Mouse (Mus musculus) regulatory T cell (primary cell): Measurements from ENCODE around the gene Stam.

Experiments
- in situ Hi-C: fragments of 300-600 bp; cut with MboI, MseI; formaldehyde crosslinking; loops from one replicate; pipeline ENCODE4 v1.15.1; 2025; ENCODE audit warnings: high pct_unique_total_duplicates

The Stam gene

DNA sequence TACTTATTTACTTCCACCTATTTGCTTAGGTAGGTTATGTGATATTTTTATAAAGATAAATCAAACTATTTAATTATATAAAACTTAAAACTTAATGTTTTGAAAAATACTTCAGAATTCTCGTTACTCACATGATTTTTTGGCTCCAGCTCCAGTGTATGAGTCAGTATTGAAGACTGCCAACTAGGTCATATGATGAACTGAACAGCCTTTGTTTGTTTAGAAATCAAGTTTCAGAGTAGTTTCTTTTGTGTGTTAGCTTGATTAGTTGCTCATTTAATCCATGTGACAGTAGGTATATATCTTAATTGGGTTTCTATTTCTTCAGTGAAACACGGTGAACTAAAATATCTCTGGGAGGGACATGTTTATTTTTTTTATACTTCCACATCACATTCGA is 33.8 kb downstream of the Stam start:
- in situ Hi-C loops = loop anchor here (10.0 kb wide), 1 partner anchor 877 kb away; no protein-coding TSS in a partner anchor

DNA sequence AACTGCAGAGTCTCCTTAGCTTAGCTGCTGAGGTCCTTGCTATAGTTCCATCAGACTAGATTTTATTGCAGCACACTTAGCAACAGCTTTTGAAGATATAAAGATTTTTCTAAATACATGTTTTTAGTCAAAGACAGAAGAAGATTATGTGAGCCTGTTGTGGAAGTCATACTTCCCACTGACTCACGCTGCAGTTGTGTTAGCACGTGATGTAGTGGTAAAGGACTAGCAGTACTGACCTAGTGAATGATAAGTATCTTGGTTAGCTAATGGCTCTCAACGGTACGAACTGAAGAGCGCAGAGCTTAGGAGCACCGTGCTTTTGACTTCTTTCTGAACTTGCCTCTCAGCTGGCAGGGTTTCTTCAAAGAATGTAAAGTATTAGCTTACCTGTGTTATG is 52.5 kb downstream of the Stam start:
- in situ Hi-C loops = no loop called here

DNA sequence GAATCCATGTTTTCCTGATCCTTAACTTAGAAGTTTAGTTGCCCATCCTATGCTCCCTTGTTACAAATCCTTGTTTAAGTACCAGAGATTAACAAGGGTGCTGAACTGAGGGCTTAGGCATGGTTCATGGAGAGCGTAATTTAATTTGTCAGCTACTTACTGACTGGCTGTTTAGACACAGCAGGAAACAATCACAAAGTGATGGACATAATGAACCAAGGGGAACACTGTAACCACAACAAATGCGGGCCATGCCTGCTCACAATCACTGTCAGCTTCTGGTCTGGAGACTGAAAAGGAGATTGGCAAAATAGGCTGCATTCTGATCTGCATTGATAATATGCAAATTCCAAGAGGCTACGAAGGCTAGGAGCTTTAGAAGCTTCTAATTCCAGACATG is 53.7 kb downstream of the Stam start:
- in situ Hi-C loops = no loop called here

DNA sequence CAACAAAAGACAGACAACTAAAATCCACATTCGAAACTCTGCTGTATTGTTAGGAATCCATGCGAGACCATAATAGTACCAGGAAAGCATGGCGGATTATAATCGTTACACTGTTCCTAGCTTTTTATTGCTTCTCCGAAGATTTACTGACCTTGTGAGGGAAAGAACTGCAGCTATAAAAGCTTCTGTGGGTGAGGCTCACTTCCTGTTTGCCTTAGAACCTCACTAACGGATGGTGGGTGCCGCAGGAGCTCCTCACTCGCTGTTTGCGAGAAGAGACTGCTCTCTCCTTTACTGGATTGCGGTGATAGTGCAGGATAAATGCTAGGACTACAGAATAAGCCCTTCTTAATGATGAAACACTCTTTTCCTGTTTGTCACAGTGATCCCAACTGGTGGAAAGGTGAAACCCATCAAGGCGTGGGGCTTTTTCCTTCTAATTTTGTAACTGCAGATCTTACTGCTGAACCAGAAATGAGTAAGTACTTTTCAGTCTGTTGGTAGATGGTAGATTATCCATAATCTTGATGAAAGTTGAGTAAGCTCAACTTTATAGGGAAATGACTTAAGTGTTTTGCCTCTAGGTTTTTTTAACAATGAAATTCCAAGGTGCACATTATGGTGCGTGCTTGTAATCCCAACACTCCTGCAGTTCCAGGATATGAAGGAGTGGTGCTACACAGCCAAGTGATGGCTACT is 56.9 kb downstream of the Stam start:
- in situ Hi-C loops = loop anchor here (10.0 kb wide), 1 partner anchor 86 kb away; no protein-coding TSS in a partner anchor

DNA sequence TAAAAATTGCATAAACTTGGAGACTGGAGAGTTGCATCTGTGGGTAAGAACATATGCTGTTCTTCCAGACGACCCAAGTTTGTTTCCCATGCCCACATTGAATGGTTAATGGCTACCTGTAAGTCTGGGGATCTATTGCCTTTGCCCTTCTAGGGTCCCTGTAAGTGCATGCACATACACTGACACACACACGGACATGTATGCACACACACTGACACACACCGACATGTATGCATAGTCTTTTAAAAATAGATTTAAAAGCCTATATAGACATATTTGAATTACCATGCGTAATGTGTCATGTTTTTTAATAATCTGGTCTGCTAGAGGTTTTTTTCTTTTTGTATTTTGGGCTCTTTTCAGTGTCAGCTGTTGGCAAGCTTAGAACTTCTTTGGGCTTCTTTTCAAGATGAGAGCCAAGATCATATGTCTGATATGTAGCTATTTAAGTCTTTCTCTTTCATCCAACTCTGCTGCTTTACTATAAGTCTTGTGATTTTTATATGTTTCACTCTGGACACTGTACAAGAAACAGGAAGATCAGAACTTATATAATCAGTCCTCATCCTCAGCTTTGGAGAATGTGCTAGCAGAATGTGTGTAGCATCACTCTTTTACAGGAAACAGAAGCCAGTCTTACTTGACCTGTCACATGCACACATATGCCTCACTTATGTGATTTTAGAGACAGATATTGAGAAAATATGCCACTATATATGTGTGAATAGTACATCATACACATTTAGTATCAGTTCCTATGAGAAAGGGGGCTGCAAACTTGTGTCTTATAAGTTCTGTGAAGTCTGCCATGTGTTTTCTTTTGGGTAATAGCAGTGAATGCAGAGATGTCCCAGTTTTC is 58.8 kb downstream of the Stam start:
- in situ Hi-C loops = loop anchor here (10.0 kb wide), 1 partner anchor 88 kb away; no protein-coding TSS in a partner anchor

DNA sequence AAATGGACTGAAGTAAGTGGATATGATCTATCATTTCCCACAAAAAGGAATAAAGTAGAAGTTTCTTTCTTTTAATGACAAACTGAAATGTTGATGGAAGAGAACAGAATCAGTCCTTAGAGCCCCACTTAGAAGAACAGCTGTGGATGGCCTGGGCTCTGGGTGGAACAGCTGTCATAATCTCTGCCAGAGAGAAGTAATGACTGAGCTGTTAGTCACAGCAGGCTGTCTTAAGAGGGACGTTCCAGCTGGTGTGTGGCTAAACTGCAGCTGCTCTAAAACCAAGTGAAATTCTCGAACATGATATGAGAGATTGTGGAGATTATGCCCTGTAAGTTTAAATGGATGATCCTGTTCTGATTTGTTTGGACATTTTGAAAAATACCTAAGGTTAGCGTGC is 63.0 kb downstream of the Stam start:
- in situ Hi-C loops = loop anchor here (10.0 kb wide), 1 partner anchor 92 kb away; no protein-coding TSS in a partner anchor

DNA sequence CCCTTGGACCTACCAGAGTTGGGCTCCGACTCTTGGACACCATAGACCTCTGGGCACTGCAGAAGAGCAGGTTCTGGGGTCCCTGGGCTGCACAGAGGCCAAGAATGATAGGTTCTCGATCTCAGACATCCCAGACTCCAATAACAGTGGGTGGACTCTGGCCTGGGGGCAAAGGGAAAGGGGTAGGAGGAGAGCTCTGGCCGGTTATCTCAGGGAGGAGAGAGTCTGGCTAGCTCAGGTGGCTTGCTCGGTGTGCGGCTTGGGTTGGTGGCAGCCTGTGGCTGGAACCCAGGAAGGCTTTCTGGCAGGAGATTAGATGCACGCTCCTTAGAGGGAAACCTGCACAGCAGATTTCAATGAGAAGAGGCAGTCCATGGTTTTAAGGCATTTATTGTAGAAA is 65.7 kb downstream of the Stam start:
- in situ Hi-C loops = loop anchor here (10.0 kb wide), 1 partner anchor 95 kb away; no protein-coding TSS in a partner anchor

DNA sequence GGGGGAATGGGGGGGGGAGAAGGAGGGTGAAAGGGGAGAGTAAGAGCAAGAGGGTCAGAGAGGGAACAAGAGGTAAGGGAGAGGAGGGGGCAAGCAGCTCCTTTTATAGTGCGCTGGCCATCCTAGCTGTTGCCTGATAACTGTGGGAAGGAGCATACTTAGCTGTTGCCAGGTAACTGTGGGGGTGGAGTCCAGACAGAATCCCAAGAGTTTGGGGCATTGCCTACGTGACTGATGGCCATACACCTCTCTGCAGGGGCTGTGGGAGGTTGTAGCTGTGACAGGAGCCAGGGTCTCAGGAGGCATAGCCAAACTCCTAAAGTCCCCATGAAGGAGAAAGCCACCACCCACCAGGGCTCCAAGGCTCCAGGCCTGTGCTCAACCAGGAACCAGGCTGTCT is 66.1 kb downstream of the Stam start:
- in situ Hi-C loops = no loop called here

DNA sequence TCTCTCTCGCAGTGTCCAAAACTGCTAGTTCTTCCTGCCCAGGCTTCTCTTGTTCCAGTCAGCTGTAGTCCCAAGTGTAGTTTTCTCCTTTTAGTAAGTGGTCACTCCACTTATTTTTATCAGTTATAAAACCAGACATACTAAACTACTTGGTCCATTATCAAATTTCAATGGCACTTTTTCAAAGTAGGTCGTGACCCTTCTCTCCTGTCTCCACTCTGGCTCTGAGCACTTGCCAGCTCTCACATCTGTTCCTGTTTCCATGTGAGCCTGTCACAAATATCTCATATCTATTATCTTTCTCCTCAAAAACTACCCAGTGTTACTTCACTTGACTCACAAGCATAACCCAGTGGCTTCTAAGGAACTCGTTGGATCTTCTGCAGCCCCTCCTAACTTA is 71.4 kb downstream of the Stam start:
- in situ Hi-C loops = no loop called here

DNA sequence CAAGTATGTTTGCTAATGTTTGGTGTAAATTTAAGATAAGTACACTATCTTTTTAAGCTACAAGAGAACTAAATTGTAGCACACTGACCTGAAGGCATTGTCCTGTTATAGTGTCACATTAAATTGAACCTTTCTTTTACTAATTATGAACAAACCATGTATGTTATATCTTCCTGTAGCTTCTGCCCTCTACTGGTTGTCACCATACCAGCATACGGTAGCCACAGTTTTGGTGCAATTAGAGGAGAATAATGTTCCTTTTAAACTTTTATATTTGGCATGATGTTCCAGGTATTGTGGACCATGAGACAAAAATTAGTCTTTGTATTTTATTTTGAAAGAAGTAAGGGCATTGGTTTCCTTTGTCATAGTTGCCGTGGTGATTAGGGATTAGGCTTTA is 73.0 kb downstream of the Stam start:
- in situ Hi-C loops = no loop called here

DNA sequence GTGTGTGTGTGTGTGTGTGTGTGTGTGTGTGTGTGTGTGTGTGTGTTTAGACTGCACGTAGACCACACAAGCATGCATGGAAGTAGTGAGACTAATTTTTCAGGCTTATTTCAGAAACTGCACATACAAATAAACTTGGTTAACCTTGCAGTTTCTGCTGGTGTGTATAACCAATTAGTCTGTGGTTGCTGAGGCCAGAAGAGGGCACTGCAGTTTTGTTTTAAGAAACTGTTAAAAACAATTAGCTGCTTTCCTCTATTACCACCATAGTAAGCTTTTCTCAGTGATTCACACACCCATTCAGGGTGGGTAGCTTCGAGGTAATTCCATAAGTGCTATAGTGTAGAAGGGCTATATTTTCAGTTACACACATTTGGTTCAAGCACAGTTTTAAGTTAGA is 76.9 kb downstream of the Stam start:
- in situ Hi-C loops = no loop called here

DNA sequence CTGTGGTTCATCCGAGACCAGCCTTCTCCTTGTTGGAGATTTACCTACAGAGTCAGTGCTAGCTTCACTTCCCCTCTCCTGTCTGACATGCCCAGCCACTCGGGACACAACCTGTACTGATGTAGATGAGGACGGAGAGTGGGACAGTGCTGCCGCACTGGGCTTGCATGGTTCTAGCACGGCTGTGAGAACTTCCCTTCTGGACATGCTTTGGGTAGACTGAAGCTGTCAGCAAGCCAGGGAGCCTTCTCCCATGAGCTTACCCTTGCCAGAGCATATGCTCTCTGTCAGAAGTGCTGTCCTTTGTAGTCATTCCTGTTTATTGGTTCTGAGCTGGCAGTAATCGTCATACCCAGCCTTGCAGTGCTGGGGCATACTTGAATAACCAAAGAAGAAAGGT is 78.0 kb downstream of the Stam start:
- in situ Hi-C loops = no loop called here

DNA sequence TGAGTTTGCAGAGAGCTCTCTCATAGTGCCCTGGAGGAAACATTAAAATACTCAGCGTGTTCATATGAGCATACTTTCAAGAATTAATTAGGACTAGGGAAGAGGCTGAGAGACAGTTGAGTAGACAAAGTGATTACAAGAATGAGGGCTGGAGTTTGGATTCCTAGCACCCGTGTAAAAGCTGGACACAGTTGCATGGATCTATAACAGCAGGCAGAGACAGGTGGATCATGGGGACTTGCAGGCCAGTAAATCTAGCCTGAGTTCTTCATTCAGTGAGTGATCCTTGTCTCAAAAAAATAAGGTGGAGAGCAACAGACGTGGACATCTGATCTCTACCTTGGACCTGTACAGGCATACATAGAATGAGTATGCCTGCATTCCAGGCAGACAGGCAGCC is 85.1 kb downstream of the Stam start:
- in situ Hi-C loops = no loop called here

DNA sequence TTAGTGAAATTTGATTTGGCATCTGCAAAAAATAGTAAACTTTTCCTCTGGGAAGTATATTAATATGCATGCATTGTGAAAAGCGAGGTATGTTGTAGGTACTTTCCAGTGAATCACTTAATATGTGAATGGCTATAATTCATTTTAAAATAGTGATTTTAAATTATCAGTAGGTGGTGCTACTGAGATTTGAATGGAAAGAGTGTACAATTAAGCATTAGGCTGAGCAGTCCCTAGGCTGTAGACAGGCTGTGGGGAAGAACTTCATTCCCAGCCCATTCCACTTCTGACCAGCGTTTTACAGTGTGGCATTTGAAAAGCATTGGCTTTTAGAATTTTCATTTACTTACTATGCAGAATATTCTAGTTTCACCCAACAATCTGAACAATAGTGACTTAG is 85.9 kb downstream of the Stam start:
- in situ Hi-C loops = no loop called here

DNA sequence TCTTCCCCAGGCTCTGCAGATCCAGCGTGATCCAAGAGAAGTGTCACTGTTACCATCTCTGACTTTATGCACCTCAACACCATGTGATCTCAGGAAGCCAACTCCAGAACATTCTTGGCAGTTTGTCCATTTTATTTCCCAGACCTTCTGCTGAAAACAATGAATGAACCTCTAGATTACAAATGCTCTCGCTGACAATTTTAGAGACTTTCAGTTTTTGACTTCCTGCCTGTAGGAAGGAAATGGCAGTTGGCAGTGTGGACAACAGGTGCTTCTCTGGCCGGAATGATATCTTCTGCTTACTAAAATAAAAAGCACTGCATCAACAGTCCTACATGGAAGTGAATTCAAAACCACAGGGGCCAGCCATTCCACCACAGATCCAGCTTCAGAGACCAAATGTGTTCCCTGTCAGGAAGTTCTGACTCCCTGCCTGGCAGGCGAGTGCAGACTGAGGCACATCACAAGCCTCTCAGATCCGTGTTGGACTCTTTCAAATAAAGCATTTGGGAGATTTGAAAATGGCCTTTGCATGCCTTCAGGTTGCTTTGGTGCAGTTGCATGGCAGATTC is 90.6 kb downstream of the Stam start:
- in situ Hi-C loops = no loop called here

DNA sequence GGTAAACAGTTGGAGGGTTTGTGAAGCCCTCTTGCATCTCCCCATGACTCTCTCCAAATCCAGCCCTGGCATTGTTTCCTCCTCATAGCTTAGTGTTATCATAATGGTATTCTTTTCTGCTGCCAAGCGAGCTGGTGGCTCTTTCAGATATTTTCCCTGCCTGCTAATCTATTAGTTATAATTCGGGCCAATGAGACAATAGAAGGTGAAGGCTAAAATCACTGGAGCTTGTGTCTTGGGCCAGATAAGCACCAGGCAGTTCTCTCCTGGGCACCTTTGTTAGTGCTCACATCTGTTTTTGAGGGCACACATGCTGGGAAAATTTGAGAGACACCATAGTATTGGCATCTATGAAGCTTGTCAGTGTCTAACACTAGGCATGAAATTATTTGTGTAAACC is 91.2 kb downstream of the Stam start:
- in situ Hi-C loops = no loop called here

DNA sequence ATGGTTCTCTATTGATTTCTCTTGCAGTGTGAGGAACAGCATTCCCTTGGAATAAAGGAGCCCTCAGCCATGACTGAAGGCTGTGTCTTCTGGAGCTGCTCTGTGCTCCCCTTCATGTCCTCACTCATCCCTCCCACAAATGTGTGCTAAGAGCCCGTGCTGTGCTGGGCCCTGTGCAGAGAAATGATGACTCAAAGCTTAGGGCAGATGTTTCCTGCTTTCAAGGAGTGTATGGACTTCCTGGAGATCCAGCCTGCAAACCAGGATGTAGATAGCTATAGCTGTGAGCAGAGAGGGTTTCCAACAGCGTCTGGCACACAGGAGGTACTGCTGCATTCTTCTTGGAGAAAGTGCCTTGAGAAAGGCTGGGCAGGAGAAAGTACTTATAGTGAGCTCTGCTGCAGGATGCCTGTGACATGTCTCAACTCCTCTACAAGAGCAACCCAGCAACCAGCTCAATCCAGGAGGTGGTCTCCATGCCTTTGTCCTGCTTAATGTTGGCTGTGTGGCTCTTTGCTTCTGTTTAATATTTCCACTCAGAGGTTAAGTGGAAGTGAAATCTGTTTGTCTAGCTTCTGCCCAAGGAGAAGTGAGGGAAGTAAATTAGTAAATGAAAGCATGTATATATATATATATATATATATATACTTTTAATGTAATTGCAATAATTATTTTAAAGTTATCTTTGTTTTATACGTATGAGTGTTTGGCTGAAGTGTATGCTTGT is 91.9 kb downstream of the Stam start:
- in situ Hi-C loops = no loop called here

DNA sequence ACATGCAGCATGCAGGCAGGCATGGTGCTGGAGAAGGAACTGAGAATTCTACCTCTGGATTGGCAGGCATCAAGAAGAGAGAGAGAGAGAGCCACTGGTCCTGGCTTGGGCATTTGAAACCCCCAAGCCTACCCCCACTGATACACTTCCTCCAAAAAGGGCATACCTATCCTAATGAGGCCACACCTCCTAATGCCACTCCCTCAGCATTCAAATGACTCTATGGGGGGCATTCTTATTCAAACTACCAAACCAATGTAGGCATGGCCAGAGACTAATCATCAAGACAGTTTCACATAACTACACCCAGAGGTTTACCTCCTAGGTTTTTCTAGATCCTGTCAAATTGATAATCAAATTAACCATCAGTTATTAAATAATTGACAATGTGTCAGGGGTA is 93.8 kb downstream of the Stam start:
- in situ Hi-C loops = no loop called here

DNA sequence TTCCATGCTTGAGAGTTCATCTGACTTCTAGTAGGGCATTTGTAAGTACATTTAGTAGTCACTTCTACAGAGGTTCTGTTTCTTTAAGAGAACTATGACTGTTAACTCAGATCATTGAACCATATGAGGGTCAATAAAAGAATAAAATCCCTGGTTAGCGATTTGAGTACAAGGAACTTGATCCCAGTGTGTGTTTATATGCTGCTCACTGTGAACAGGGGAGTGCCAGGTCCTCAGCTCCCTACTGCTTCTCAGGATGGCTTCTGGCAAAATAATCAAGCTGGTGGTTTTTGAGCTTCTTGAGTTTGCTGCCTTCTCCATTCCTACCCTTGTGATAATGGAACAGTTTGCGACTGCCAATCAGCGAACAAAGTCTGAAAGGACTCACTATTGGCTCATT is 100.4 kb downstream of the Stam start, which contains the start of gene Tmem236:
Gene Tmem236 (plus strand): TSS at position 190 of the 400 bp plus-strand sequence.
- in situ Hi-C loops = no loop called here

DNA sequence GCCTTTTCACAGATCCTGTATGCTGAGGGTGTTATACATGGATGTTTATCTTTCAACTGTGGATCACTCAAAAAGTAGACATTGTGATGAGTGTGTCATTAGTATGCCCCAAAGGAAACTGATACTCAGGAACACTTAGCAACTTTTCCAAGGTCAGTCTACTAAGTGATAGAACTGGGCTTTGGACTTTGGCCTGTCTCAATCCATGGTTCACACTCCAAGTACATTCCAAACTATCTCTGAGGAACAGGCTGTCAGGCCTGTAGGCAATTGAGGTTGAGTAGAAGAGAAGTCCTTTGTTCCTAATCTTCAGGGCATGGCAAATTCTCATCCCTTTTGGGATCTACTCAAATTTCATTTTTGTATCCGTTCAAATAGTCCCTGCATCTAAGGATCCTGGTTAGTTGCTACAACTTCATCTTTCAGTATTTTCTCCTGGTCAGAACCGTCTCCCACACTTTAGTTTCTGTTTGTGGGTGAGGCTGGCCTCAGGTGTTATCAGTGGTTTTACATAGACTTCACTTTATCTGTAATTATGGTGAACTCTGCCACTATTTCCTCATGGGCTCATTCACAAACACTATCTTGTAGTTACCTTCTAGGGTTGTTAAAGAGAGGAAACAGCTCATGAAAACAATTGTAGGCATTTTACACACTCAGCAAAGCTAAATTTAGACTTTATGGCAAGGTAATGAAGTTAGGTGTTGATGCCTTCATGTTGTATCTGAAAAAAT is 102.7 kb downstream of the Stam start:
- in situ Hi-C loops = no loop called here

DNA sequence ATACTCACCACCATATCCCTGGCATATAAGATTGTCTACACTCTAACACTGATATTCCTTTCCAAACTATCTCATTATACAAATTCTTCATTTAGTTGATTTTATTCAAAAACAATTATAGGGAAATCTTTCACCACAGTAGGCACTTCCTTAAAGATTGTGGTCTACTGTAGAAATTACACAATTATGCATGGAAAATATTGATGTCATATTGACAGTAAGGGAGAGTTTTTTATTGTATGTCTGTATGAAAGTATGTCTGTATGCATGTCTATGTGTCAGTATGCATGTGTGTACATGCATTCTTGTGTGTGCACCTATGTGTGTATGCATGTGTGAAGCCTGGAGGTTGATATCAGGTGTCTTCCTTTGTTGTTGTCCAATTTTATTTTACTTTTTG is 110.5 kb downstream of the Stam start:
- in situ Hi-C loops = no loop called here
